Mouse (Mus musculus): ENCODE results near the gene Nacc1.

- no peak for TF ChIP-seq CTCF (IDR thresholded peaks at IDR 0.05)
- TF ChIP-seq POLR2A (IDR thresholded peaks at IDR 0.05; ENCODE audit: insufficient read depth, low read depth, low read length) = peak; percentile 39; the same call in 1 of the 2 replicates
- no peak for TF ChIP-seq EP300 (IDR thresholded peaks at IDR 0.05; ENCODE audit: insufficient read depth, low read depth, low read length)
Observed at GRCm38 (mm10) chr8:84735597-84735996, 47.9 kb upstream of the Nacc1 start.
